Mouse (Mus musculus) thymus, adult 2 months (tissue): Measurements from ENCODE around the gene Golga2.

Experiments used
- CTCF ChIP-seq: fragments of 200-500 bp; IDR thresholded peaks from 2 replicates; pipeline ENCODE4 v1.5.1; 2012; ENCODE audit warnings: mild to moderate bottlenecking, control low read depth, low read length, moderate library complexity, borderline replicate concordance; ENCODE audit not compliant: control insufficient read depth, poor library complexity, insufficient read depth; ENCODE audit errors: extremely low read depth
- POLR2A ChIP-seq: fragments of 200-500 bp; IDR thresholded peaks from 2 replicates; pipeline ENCODE4 v1.6.1; 2012; ENCODE audit warnings: mild to moderate bottlenecking, low read length, control low read depth, moderate library complexity; ENCODE audit not compliant: control insufficient read depth, poor library complexity, insufficient read depth; ENCODE audit errors: extremely low read depth

DNA sequence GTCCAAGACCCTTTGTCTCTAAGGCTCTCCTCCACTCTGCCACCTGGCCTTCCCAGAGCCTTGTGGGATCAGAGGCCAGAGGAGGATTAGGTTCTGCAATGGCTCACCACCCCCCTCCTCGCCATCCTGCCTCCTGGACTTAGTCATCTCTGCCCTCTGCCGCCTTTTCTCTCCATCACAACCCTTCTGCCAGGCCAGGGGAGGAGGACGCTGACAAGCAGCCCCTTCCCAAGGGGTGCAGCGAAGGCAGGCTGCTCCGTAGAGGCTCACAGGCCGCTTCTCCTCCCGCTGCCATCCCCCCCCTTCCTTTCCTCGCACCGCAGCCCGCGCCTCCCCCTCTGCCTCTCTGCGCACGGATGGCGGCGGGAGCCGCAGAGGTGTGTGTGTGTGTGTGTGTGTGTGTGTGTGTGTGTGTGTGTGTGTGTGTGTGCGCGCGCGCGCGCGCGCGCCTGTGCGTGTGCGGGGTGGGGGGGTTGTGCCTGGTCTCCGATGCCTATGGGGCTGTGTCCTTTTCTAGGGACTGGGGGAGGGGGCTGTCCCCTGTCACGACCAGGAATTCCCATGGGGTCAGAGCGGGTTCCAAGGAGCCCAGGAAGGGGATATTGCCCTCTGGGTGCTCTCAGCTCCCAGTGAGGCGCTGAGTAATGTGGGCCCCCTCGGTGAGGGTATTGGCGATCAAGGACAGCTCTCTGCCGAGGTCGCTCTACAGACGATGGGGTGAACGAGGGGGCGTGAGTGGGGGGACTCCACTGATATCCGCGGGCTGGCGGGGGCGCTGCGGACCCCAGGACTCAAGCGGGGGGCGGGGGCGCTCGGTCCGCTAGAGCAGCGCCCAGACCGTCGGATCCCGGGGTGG lies 65.2 kb downstream of the Golga2 start, which contains the start of gene Ciz1:
- no peak for TF ChIP-seq POLR2A
- TF ChIP-seq CTCF = no peak
